Mouse (Mus musculus): ENCODE results near the gene Napsa. TPM values are rescaled to one million over a fixed set of nuclear protein-coding genes. Genes with fewer than 3 reads are reported as not detected.
A peak's percentile ranks its signal among the peaks of the same experiment; 100 is the strongest.

Gene Napsa
- under 1 TPM in 1 of 2 experiments, not detected in 1; 0.21 TPM for total RNA-seq (2021)

DNA sequence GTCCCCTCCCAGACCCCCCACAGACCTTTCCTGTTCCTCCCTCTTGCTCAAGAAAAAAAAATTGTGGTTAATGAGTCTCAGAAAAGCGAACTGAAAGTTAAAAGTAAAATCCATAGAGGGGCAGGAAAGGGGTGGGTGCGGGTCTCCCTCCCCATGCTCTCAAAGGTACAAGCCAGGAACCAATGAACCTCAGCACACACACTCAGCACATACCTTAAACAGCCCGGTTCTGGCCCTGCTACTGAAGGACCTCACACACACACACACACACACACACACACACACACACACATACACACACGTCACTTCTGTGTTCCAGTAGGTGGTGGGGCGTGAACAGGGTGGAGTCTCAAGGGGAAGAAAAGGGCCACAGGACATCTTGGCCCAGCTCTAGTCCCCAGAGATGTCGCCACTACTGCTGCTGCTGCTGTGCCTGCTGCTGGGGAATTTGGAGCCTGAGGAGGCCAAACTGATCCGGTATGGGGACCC lies at the start of gene Napsa:
Gene Napsa, plus strand, starts transcription at position 168 of the 489 bp plus-strand sequence.
- DNase-seq (ENCODE audit: low spot score in 2 of 2), result no peak
- intact Hi-C loops (cut with DNase I), result no loop called here

- intact Hi-C loops (cut with DNase I), result loop anchor here (5.0 kb wide), 1 partner anchor 39 kb away; no protein-coding TSS in a partner anchor
- no peak for DNase-seq (ENCODE audit: low spot score in 2 of 2)
Observed at GRCm38 (mm10) chr7:44523056-44523455, 49.1 kb upstream of the Napsa start.

DNA sequence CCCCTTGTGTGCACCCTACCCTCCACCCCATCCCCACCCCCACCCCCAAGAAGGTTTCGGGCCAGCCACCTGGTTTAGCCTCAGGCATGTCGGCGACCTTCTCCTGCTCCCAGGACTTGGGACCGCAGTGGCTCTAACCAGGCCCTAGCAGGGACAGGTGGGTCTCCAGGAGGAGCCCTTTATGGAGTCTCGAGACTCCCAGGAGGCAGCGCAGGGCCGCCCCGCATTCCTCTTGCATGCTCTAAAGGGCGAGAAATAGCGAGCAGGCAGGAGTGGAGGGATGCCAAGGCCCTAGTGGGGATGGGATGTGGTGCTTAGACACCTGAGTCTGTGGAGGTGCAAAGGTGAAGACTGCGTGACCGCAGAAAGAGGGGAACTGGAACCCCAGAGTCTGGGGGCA lies 47.7 kb upstream of the Napsa start, which contains the start of gene Mybpc2:
Gene Mybpc2, minus strand, starts transcription at position 155 of the 400 bp plus-strand sequence.
- intact Hi-C loops (cut with DNase I), result loop anchor here (5.0 kb wide), 1 partner anchor 38 kb away; no protein-coding TSS in a partner anchor
- no peak for DNase-seq (ENCODE audit: low spot score in 2 of 2)

DNA sequence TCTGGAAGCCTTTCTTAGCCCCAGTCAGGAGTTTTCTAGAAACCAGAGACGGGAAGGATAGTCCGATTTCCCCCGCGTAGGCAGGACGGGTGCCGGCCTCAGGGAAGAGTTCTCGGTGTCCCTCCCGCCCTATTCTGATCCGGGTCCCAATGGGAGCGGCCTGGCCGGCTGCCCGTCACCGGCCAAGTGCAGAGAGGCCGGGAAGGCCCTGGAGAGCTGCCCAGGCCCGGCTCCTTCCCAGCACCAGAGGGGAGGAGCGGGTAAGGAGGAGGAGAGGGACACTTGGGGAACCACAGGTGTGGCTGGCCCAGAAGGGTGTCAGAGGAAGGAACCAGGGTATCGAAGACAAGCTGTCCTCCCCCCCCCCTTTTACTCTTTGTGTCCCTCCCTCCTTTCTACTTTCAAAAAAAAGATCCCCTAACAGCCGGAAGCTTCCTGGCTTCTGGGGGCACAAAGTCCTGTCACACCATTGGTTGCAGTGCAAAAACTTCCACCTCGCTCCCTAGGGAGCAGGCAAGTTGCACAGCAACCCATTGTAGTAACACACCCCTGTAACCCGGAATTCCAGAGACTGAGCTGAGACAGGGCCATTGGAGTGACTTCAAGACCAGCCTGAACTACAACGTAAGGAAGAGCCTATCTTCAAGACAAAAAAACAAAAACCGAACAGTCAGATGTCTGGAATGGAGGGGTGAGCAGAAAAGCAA lies 46.9 kb upstream of the Napsa start:
- intact Hi-C loops (cut with DNase I), result no loop called here
- DNase-seq (ENCODE audit: low spot score in 2 of 2), result peak; percentile 38 to 41

- no peak for DNase-seq (ENCODE audit: low spot score in 2 of 2)
- intact Hi-C loops (cut with DNase I), result no loop called here
Observed at GRCm38 (mm10) chr7:44526414-44527154, 45.6 kb upstream of the Napsa start.

DNA sequence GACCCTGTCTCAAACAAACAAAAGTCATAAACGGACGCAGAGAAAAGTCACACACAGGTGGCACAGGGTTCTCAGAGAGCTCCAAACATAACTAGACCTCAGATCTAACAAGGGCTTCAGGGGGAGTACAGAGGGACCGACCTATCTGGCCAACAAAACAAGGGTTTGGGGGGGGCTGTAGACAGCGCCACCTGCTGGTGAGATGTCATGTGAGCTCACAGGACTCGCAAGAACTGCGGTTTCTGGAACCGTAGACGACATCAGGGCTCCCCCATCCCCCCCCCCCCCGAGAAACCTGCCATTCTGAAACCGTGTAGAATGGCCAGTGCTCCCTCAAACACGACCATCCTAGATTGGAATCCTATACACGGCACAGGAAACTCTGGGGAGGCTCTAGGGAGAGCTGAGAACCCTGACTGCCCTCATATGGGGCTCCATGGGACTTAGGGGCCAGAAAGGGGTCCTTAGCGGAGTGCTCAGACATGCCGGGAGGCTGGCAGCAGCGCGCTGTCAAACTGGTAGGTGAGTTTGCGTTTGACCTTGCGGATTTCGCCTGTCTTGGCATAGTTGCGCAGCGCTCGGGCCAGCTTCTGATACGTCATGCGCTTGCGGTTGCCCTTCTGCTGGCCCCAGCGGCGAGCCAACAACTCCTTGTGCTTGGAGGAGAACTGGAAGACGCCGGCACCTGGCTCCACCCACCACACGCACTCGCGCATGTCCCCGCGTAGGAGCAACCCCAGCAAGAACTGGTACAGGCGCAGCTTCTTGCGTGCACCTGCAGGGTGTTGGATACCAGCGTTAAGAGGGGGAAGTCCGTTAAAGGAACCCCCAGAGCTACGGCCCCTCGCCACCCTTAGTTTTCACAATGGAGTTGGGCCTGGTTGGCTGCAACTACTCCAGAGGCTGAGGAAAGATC lies 44.4 kb upstream of the Napsa start:
- DNase-seq (ENCODE audit: low spot score in 2 of 2), result peak; percentile 73 to 83
- intact Hi-C loops (cut with DNase I), result no loop called here

- intact Hi-C loops (cut with DNase I), result no loop called here
- DNase-seq (ENCODE audit: low spot score in 2 of 2), result no peak
Observed at GRCm38 (mm10) chr7:44529518-44529917, 42.7 kb upstream of the Napsa start.

- intact Hi-C loops (cut with DNase I), result no loop called here
- no peak for DNase-seq (ENCODE audit: low spot score in 2 of 2)
Observed at GRCm38 (mm10) chr7:44530507-44530906, 41.7 kb upstream of the Napsa start.

GRCm38 (mm10) chr7:44531207-44531606 lies 41.0 kb upstream of the Napsa start:
- DNase-seq (ENCODE audit: low spot score in 2 of 2), result no peak
- intact Hi-C loops (cut with DNase I), result no loop called here

DNA sequence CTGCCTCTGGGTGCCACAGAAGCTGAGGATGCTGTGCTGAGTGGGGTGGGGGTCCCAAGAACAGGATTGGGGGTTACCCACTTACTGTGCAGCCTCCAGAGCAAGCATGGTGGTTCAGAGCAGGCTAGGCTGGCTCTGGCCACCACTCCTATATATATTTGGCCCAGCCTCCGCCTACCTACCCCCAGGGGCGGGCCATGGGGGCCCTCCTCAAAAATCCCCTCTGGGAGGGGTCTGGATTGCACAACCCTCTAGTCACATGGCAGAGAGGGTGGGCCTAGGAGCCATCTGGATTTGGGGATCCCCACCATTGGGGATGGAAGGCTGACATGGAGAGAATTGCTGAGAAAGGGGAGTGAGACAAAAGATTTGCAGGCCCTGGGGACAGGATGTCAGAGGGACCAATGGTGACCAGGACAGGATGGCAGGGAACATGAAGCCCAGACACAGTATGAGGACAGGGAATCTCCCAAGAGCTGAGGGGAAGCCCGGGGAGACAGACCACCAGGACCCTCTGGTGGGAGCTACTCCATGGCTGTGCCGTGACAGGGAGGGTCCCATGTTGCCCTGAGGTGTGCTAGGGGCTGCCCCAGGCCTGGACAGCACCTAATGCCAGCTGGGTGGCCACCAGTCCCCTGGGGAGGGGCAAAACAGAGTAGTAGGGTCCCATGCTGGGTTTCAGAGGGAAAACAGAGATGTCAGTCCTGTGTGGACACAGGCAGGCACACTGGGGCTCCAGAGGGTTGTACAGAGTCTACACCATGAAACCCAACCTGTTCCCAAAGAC lies 40.0 kb upstream of the Napsa start, which contains the start of gene Spib:
Gene Spib, minus strand, starts transcription at position 126 of the 787 bp plus-strand sequence.
- intact Hi-C loops (cut with DNase I), result no loop called here
- DNase-seq (ENCODE audit: low spot score in 2 of 2), result no peak

- no peak for DNase-seq (ENCODE audit: low spot score in 2 of 2)
- intact Hi-C loops (cut with DNase I), result no loop called here
Observed at GRCm38 (mm10) chr7:44532918-44533745, 39.0 kb upstream of the Napsa start.

DNA sequence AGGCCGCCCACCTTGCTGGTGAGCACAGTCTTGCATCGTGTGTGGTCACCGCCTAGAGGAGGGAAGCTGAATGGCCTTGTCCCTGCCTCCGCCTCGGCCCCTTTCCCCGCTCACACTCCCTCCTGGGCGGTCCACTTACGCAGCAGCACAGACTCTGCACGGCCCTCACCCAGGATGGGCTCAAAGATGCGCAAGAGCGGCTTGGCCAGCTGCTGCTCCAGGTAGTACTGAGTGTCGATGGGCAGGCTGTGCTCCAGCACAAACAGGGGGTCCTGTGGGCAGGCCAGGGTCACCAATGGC lies 38.5 kb upstream of the Napsa start:
- intact Hi-C loops (cut with DNase I), result no loop called here

GRCm38 (mm10) chr7:44534242-44534641 lies 37.9 kb upstream of the Napsa start:
- DNase-seq (ENCODE audit: low spot score in 2 of 2), result no peak

More for the DNA sequence above, 38.5 kb upstream of the Napsa start:
- no peak for DNase-seq (ENCODE audit: low spot score in 2 of 2)

DNA sequence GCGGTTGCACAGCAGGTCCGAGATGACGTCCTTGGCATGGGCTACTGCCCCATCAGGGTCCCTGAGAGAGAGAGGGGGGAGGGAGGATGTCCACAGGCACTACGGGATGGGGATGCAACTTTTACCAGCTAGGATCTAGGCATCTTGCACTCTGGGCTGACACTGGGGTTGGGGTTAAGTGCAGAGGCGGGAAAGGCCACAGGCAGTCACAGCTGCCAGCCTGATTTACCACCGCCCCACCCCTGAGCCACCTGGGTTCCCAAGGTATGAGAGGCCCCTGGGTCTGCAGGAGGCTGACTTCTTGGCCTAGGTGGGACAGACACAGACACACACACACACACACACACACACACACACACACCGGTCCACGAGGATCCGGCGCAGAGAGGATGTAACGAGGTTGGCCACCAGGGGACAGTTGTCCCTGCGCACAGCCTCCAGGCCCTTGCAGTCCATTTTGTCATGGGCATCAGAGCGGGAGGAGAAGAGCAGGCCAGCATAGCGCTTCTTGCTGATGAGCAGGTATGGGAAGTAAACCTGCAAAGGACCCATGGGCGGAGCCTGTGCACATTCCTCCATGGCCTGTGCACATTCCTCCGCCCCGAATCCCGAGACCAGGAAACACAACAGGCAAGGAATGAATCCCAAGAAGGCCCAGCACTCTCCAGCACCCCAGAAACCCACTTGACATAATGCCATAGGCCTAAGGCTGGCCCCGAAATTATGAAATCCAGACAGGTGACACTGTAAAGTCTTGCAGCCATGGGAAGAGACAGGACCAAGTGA lies 37.3 kb upstream of the Napsa start:
- intact Hi-C loops (cut with DNase I), result no loop called here
- no peak for DNase-seq (ENCODE audit: low spot score in 2 of 2)

More at GRCm38 (mm10) chr7:44534242-44534641, 37.9 kb upstream of the Napsa start:
- intact Hi-C loops (cut with DNase I), result no loop called here

DNA sequence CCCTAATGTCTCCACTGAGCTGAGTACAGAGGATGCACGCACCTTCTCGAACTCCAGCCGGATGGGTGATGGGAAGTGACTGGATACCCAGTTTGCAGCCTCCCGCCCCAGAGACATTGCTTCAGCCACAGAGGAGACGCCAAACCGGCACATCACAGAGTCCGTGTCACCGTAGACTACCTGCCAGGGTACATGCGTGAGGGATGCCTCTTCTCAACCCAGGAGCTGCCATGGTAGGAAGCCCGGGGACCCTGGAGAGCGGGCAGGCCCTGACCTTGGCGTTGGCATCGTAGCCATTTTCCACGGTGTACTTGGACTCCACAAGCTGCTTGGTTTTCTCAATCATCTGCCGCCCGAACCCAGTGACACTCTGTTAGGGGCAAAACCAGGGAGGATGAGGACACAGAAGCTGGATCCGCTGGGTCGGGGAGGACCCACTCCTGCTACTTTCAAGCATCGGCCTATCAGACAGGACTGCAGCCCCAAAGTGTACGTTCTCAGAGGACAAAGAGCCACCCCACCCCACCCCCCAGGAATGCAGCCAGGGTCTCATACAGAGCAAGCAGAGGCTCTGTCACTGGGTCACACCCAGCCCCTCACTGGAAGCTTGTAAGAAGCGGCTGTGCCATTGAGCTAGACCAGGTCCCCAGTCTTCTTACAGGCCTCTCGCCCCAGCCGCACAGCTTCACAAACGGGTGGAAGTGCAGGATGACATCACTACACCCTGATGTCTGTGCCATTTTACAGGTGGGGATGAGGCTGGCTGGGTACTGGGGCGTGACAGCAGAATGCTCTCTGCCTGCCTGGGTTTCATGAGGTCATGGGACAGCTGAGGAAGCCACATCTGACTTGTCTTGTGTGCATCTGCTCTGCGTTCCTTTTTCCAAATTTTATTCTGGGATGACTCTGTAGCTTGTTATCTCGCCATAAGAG lies 36.3 kb upstream of the Napsa start:
- intact Hi-C loops (cut with DNase I), result no loop called here
- DNase-seq (ENCODE audit: low spot score in 2 of 2), result no peak

DNA sequence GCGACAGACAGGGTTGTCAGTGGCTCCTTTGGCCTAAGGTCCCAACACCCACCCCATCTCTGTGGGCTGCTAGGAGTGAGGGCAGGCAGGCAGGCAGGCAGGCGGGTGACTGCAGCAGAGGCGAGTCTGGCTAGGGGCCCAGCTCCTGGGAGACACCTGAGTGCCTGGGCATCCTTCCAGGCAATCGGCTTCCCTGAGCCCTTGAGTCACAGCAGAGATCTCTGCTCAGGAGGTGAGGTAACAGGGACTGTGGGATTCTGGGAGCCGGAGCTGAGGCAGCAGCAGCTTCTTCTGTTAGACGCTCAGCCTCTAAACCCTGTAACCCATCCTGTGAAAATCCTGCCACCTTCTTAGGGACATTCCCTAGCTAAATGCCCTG lies 35.6 kb upstream of the Napsa start:
- intact Hi-C loops (cut with DNase I), result no loop called here
- peak; percentile 48 to 69 for DNase-seq (ENCODE audit: low spot score in 2 of 2)

All from left cerebral cortex, postnatal 25 days (tissue).